Mouse (Mus musculus) testis, adult 2 months (tissue): ENCODE measurements at regions not wholly inside any gene's neighbourhood (a gene's known extent, or its start where the extent isn't known, plus 50 kb on each side); places are given as distances from the start of the nearest gene placed in this dataset.

Experiments used
- CTCF ChIP-seq: fragments of 200-500 bp; IDR thresholded peaks from 2 replicates; pipeline ENCODE4 v1.5.1; 2012; ENCODE audit warnings: low read depth, mild to moderate bottlenecking, inconsistent platforms, low read length, moderate library complexity; ENCODE audit not compliant: control insufficient read depth, insufficient read depth, insufficient replicate concordance
- POLR2A ChIP-seq: fragments of 200-500 bp; IDR thresholded peaks from 2 replicates; pipeline ENCODE4 v1.6.1; 2012; ENCODE audit warnings: low read depth, mild to moderate bottlenecking, inconsistent platforms, low read length, moderate library complexity; ENCODE audit not compliant: control insufficient read depth

- TF ChIP-seq POLR2A (no peak), CTCF (no peak)
Observed at GRCm38 (mm10) chr13:44317596-44317995, 411.7 kb upstream of the Jarid2 start.
